Mouse (Mus musculus): ENCODE measurements around the gene Slc25a45. TPM values are rescaled to one million over a fixed set of nuclear protein-coding genes. Genes with fewer than 3 reads are reported as not detected.
A peak's percentile ranks its signal among the peaks of the same experiment; 100 is the strongest.

The Slc25a45 gene
- polyA plus RNA-seq, 1 experiment from 2014 or later: 4.0 TPM

DNA sequence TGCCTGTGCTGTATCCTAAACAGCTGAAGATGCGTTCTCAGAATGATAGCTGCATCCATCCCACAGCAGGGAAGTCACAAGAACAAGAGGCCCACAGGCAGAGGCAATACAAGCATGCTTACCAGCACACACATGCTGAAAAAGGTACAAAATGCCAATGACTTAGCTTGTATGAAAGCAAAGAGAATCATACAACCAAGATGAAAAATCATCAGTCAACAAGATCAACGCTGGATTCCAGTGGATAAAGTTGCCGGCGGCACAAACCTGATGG, 38.8 kb upstream of the Slc25a45 start:
- Histone ChIP-seq H3K27ac (ENCODE audit: low read depth, low read length) (no peak overlapping the region), H3K9me3 (ENCODE audit: control insufficient read depth) (no peaks in the 10 kb centered on the region), H3K4me2 (replicated peaks; ENCODE audit: low read depth) (no peak overlapping the region), H3K4me3 (ENCODE audit: low read depth, low read length) (no peak overlapping the region), H3K4me1 (replicated peaks; ENCODE audit: control insufficient read depth, insufficient read depth, low read length) (0 out of 2 replicates have a peak, but pooled peaks cover under 1% of the 10 kb centered on the region), H3K27me3 (replicated peaks; ENCODE audit: control insufficient read depth, insufficient read depth, low read length) (no peaks in the 10 kb centered on the region), H3K36me3 (ENCODE audit: control insufficient read depth, insufficient read depth) (peaks cover 5% of the 10 kb centered on the region; the same call in 1 of the 2 replicates), H3K9ac (ENCODE audit: low read depth, low read length) (no peak overlapping the region)
- no peak for TF ChIP-seq CTCF (IDR thresholded peaks at IDR 0.05; ENCODE audit: low read depth)
- ATAC-seq: no peak
- WGBS: 86% methylated on average over 4 of the region's 4 CpGs

- Histone ChIP-seq H3K4me2 (replicated peaks; ENCODE audit: low read depth) (no peak overlapping the region), H3K27ac (ENCODE audit: low read depth, low read length) (no peak overlapping the region), H3K4me3 (ENCODE audit: low read depth, low read length) (no peak overlapping the region), H3K27me3 (replicated peaks; ENCODE audit: control insufficient read depth, insufficient read depth, low read length) (no peaks in the 10 kb centered on the region), H3K36me3 (ENCODE audit: control insufficient read depth, insufficient read depth) (peaks cover 5% of the 10 kb centered on the region; the same call in 1 of the 2 replicates), H3K9me3 (ENCODE audit: control insufficient read depth) (no peaks in the 10 kb centered on the region), H3K9ac (ENCODE audit: low read depth, low read length) (no peak overlapping the region), H3K4me1 (replicated peaks; ENCODE audit: control insufficient read depth, insufficient read depth, low read length) (no peaks in the 10 kb centered on the region)
- WGBS: 57% methylated on average over 14 of the region's 14 CpGs
- TF ChIP-seq CTCF (IDR thresholded peaks at IDR 0.05; ENCODE audit: low read depth): no peak
- ATAC-seq: no peak
Measured at GRCm38 (mm10) chr19:5839317-5840085, 38.1 kb upstream of the Slc25a45 start.

- Histone ChIP-seq H3K27ac (ENCODE audit: low read depth, low read length) (no peak overlapping the region), H3K4me1 (replicated peaks; ENCODE audit: control insufficient read depth, insufficient read depth, low read length) (no peaks in the 10 kb centered on the region), H3K27me3 (replicated peaks; ENCODE audit: control insufficient read depth, insufficient read depth, low read length) (no peaks in the 10 kb centered on the region), H3K4me3 (ENCODE audit: low read depth, low read length) (no peak overlapping the region), H3K9ac (ENCODE audit: low read depth, low read length) (no peak overlapping the region), H3K4me2 (replicated peaks; ENCODE audit: low read depth) (no peak overlapping the region), H3K9me3 (ENCODE audit: control insufficient read depth) (no peaks in the 10 kb centered on the region), H3K36me3 (ENCODE audit: control insufficient read depth, insufficient read depth) (peaks cover 5% of the 10 kb centered on the region; the same call in 1 of the 2 replicates)
- no peak for TF ChIP-seq CTCF (IDR thresholded peaks at IDR 0.05; ENCODE audit: low read depth)
- ATAC-seq: peak; percentile 7; the same call in 1 of the 2 replicates
- WGBS: 69% methylated on average over 18 of the region's 18 CpGs
Measured at GRCm38 (mm10) chr19:5840086-5840889, 37.3 kb upstream of the Slc25a45 start.

DNA sequence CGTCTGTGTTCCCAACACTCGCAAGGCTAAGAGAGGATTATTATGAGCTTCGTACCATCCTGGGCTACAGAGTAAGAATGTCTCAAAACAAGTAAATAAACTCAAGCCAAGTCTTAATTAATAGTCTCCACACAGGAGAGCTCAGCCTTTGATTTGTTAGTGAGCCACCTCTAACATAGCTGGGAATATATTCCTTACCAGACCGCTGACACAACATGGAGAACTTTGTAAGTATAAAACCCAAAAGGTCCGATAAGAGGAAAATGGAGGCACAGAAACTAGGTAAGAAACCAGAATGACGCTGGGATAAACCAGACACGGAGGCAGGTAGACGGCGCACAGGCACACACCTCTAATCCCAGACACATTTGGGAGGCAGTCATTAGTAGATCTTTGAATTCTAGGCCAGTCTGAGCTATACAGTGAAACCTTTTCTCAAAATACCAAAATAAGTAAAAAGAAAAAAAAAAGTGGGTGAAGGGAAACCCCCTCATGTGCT, 36.7 kb upstream of the Slc25a45 start:
- Histone ChIP-seq H3K4me3 (ENCODE audit: low read depth, low read length) (no peak overlapping the region), H3K4me2 (replicated peaks; ENCODE audit: low read depth) (peak overlapping the region; percentile 68), H3K9ac (ENCODE audit: low read depth, low read length) (no peak overlapping the region), H3K9me3 (ENCODE audit: control insufficient read depth) (no peaks in the 10 kb centered on the region), H3K27ac (ENCODE audit: low read depth, low read length) (peak overlapping the region; percentile 54; the same call in 1 of the 2 replicates), H3K36me3 (ENCODE audit: control insufficient read depth, insufficient read depth) (peaks cover 2% of the 10 kb centered on the region; the same call in 1 of the 2 replicates), H3K27me3 (replicated peaks; ENCODE audit: control insufficient read depth, insufficient read depth, low read length) (no peaks in the 10 kb centered on the region), H3K4me1 (replicated peaks; ENCODE audit: control insufficient read depth, insufficient read depth, low read length) (no peaks in the 10 kb centered on the region)
- ATAC-seq: no peak; the same call in 1 of the 2 replicates
- TF ChIP-seq CTCF (IDR thresholded peaks at IDR 0.05; ENCODE audit: low read depth): no peak
- WGBS: 84% methylated on average over 9 of the region's 9 CpGs

DNA sequence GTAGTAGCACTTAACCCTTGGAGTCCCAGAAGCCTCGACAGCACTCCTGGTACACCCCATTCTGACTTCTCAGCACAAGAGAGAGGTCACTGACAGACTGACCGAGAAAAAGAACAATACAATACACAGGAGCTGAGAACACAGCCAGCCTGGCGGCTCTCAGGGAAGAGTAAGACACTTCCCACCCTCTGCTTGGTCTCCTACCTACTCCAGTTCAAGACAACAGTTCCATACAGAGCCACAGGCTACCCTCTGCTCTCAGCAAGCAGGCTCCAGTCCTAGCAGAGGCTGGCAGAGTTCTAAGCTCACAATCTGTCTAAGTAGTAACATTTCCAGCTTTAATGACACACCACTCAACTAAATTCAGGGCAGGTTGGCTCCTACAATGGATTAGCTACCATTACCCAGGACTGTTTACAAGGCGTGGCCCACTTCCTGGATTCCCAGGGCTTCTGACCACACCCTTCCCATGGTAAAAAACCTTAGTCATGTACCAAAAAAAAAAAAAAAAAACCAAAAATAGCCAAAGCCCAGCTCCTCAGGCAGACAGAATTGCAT, 36.1 kb upstream of the Slc25a45 start:
- Histone ChIP-seq H3K4me3 (ENCODE audit: low read depth, low read length) (peak overlapping the region; percentile 57; the same call in 1 of the 2 replicates), H3K36me3 (ENCODE audit: control insufficient read depth, insufficient read depth) (no peaks in the 10 kb centered on the region), H3K4me1 (replicated peaks; ENCODE audit: control insufficient read depth, insufficient read depth, low read length) (no peaks in the 10 kb centered on the region), H3K27ac (ENCODE audit: low read depth, low read length) (peak overlapping the region; percentile 54), H3K27me3 (replicated peaks; ENCODE audit: control insufficient read depth, insufficient read depth, low read length) (no peaks in the 10 kb centered on the region), H3K4me2 (replicated peaks; ENCODE audit: low read depth) (peak overlapping the region; percentile 68), H3K9me3 (ENCODE audit: control insufficient read depth) (no peaks in the 10 kb centered on the region), H3K9ac (ENCODE audit: low read depth, low read length) (peak overlapping the region; percentile 27; the same call in 1 of the 2 replicates)
- 41% methylated on average over 4 of the region's 4 CpGs for WGBS
- TF ChIP-seq CTCF (IDR thresholded peaks at IDR 0.05; ENCODE audit: low read depth): no peak
- peak; percentile 4; the same call in 1 of the 2 replicates for ATAC-seq
